Mouse (Mus musculus) heart, adult 2 months (tissue): ENCODE data around the gene Fam53b.

Source experiments
- CTCF ChIP-seq: fragments of 200-600 bp; IDR thresholded peaks from 2 replicates; pipeline ENCODE4 v1.8.1; 2022; ENCODE audit warnings: antibody characterized with exemption, mild to moderate bottlenecking, moderate library complexity
- POLR2A ChIP-seq: fragments of 200-500 bp; IDR thresholded peaks from 2 replicates; pipeline ENCODE4 v1.6.1; 2011; ENCODE audit warnings: mild to moderate bottlenecking, low read depth, low read length, control low read depth; ENCODE audit not compliant: insufficient read depth

- TF ChIP-seq CTCF (no peak), POLR2A (no peak)
Measured at GRCm38 (mm10) chr7:132804951-132805350, 8.7 kb downstream of the Fam53b start.
